Comparison of ENCODE assay signal across 8 mouse cellular contexts in genomic region chr12:110851414-110851813, GRCm38 (mm10). TPM values are rescaled to one million over a fixed set of nuclear protein-coding genes. Genes with fewer than 3 reads are reported as not detected.
DNase-seq lines count a peak whose midpoint lies in the region; ATAC-seq and TF ChIP-seq lines count a peak whose summit lies in the region.

No protein-coding gene starts in this region.

- peaks cover 18% of the 10 kb centered on the region for H3K27me3 ChIP-seq in limb, embryonic 13.5 days
- no peaks in the 10 kb centered on the region for H3K27me3 ChIP-seq in small intestine, adult 2 months (ENCODE audit: control insufficient read depth, insufficient read depth, low read length)

- H3K9me3 ChIP-seq in limb, embryonic 13.5 days, result no peaks in the 10 kb centered on the region

- peak overlapping the region; percentile 78 for H3K4me2 ChIP-seq in limb, embryonic 13.5 days (replicated peaks)

- H3K4me1 ChIP-seq in limb, embryonic 13.5 days, result peaks cover 17% of the 10 kb centered on the region
- H3K4me1 ChIP-seq in small intestine, adult 2 months (ENCODE audit: control insufficient read depth, insufficient read depth, insufficient read length, low read length), result peaks cover 8% of the 10 kb centered on the region

- peak overlapping the region; percentile 93 for H3K9ac ChIP-seq in limb, embryonic 13.5 days

- DNase-seq in adrenal gland, adult 2 months, result peak; percentile 54
- no peak for DNase-seq in adrenal gland, postnatal 4 days (ENCODE audit: low spot score in 2 of 2)
- peak; percentile 21 for DNase-seq in spleen, adult 12 weeks (ENCODE audit: low spot score)
- DNase-seq in spleen, postnatal 4 days (ENCODE audit: low spot score in 2 of 2), result no peak
- DNase-seq in cerebellum, adult 8-10 months, result no peak
- no peak for DNase-seq in right cerebral cortex, adult 18-20 months

- ATAC-seq in limb, embryonic 13.5 days (ENCODE audit: low FRiP score, low read depth), result no peak

- peaks cover 17% of the 10 kb centered on the region for H3K36me3 ChIP-seq in limb, embryonic 13.5 days
- peaks cover 7% of the 10 kb centered on the region; the same call in 1 of the 2 replicates for H3K36me3 ChIP-seq in small intestine, adult 2 months (ENCODE audit: control insufficient read depth, insufficient read depth, low read length)

- no peak for TF ChIP-seq POLR2A in small intestine, adult 2 months (IDR thresholded peaks at IDR 0.05; ENCODE audit: low read depth, low read length)

- peak overlapping the region; percentile 87 for H3K4me3 ChIP-seq in limb, embryonic 13.5 days
- H3K4me3 ChIP-seq in small intestine, adult 2 months (ENCODE audit: low read depth, low read length), result peak overlapping the region; percentile 14; the same call in 1 of the 2 replicates

- 82% methylated on average over 12 of the region's 12 CpGs for WGBS in limb, embryonic 13.5 days
- WGBS in small intestine, adult 2 months, result 62% methylated on average over 12 of the region's 12 CpGs

- no peak overlapping the region for H3K27ac ChIP-seq in limb, embryonic 13.5 days
- no peak overlapping the region for H3K27ac ChIP-seq in small intestine, adult 2 months (ENCODE audit: insufficient read depth, low read depth, low read length)

- no peak for TF ChIP-seq CTCF in small intestine, adult 2 months (IDR thresholded peaks at IDR 0.05; ENCODE audit: extremely low read depth, insufficient read length, insufficient replicate concordance, low read depth, low read length)

RNA-seq across cellular contexts. Expression of gene Zfp839, which starts 1.4 kb away (rescaled TPM):
- 10 to 100 TPM; 11.1 to 14.1 TPM for total RNA-seq in adrenal gland, adult 2 months (2021)
- polyA plus RNA-seq in adrenal gland, adult 2 months (2012; rRNA removed), result 6.9 and 8.5 TPM in 2 replicates
- 10 to 100 TPM; 18.7 to 19.3 TPM for total RNA-seq in adrenal gland, postnatal 4 days (2021)
- 7.0 and 7.8 TPM in 2 replicates for polyA plus RNA-seq in limb, embryonic 13.5 days (2015; fragmentation: Nextera tagmentation; extraction: Ambion mirVana)
- polyA plus RNA-seq in small intestine, adult 2 months (2012; rRNA removed), result 2.1 and 3.2 TPM in 2 replicates

RNA-seq across cellular contexts. Expression of gene Mok, which starts 10.7 kb away (rescaled TPM):
- total RNA-seq in adrenal gland, adult 2 months (2021), result 1 to 10 TPM; 1.2 to 2.2 TPM
- 1.5 and 1.7 TPM in 2 replicates for polyA plus RNA-seq in adrenal gland, adult 2 months (2012; rRNA removed)
- 1 to 10 TPM; 1.8 to 2.2 TPM for total RNA-seq in adrenal gland, postnatal 4 days (2021)
- polyA plus RNA-seq in limb, embryonic 13.5 days (2015; fragmentation: Nextera tagmentation; extraction: Ambion mirVana), result 5.7 and 6.1 TPM in 2 replicates
- 0.17 and 0.81 TPM in 2 replicates for polyA plus RNA-seq in small intestine, adult 2 months (2012; rRNA removed)

RNA-seq across cellular contexts. Expression of gene Cinp, which starts 37.5 kb away (rescaled TPM):
- total RNA-seq in adrenal gland, adult 2 months (2021), result 10 to 100 TPM; 41.0 to 41.9 TPM
- polyA plus RNA-seq in adrenal gland, adult 2 months (2012; rRNA removed), result 51.2 and 52.8 TPM in 2 replicates
- 10 to 100 TPM; 49.7 to 51.0 TPM for total RNA-seq in adrenal gland, postnatal 4 days (2021)
- 69.0 and 73.4 TPM in 2 replicates for polyA plus RNA-seq in limb, embryonic 13.5 days (2015; fragmentation: Nextera tagmentation; extraction: Ambion mirVana)
- 19.4 and 20.4 TPM in 2 replicates for polyA plus RNA-seq in small intestine, adult 2 months (2012; rRNA removed)

RNA-seq across cellular contexts. Expression of gene Tecpr2, which starts 37.6 kb away (rescaled TPM):
- total RNA-seq in adrenal gland, adult 2 months (2021), result 1 to 10 TPM; 8.2 TPM
- polyA plus RNA-seq in adrenal gland, adult 2 months (2012; rRNA removed), result 6.1 and 7.0 TPM in 2 replicates
- total RNA-seq in adrenal gland, postnatal 4 days (2021), result 10 to 100 TPM; 10.4 to 11.0 TPM
- 4.4 and 4.9 TPM in 2 replicates for polyA plus RNA-seq in limb, embryonic 13.5 days (2015; fragmentation: Nextera tagmentation; extraction: Ambion mirVana)
- 2.2 and 2.5 TPM in 2 replicates for polyA plus RNA-seq in small intestine, adult 2 months (2012; rRNA removed)

Comparison
In these comparisons a context has a peak if more than half of its experiments do, and no peak if none do; other contexts are left out.
1. DNase-seq: peak in adrenal gland, adult 2 months (single experiment) and spleen, adult 12 weeks (single experiment); none in adrenal gland, postnatal 4 days (0 of 2), spleen, postnatal 4 days (0 of 2), cerebellum, adult 8-10 months (single experiment) and right cerebral cortex, adult 18-20 months (single experiment).